Mouse (Mus musculus): ENCODE results near the gene Arfgap2.

DNA sequence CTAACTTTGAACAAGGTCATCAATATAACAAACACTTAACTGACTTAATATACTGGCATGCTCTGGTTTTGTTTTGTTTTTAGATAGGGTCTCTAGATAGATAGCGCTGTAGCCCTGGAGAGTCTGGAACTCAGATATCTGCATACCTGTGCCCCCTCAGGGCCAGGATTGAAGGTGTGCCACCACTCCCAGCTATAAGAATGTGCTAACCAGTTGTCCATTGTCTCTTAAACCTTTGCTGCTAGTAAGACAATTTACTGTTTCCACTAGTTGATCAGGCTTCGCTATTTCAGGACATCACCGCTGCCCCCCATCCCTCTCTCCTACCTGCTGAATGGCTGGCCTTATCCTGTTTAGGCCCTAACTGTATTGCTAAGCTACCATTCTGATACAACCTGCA is 44.3 kb upstream of the Arfgap2 start:
- TF ChIP-seq CTCF (IDR thresholded peaks at IDR 0.05; ENCODE audit: extremely low read depth, insufficient read depth, insufficient read length, insufficient replicate concordance) (no peak), POLR2A (IDR thresholded peaks at IDR 0.05; ENCODE audit: low read depth, low read length) (no peak)

Measured in spleen, adult 2 months (tissue).